Mouse (Mus musculus): ENCODE data around the gene Gas2. TPM values are rescaled to one million over a fixed set of nuclear protein-coding genes. Genes with fewer than 3 reads are reported as not detected.

Gas2 gene
- 14.9 and 17.2 TPM in 2 replicates for polyA plus RNA-seq (2014; fragmentation: Nextera tagmentation; extraction: Ambion mirVana)

GRCm38 (mm10) chr7:51861250-51862096 lies at the start of gene Gas2:
TSS of gene Gas2 (plus strand) at chr7:51862015.
- peak; percentile 90 for ATAC-seq
- peak; percentile 92 for DNase-seq (ENCODE audit: low spot score)
- H3K4me2 ChIP-seq (ENCODE audit: low read length) = peak within 1 kb of the TSS; percentile 71
- no peaks in the 10 kb centered on the region for H3K9me3 ChIP-seq (replicated peaks; ENCODE audit: control insufficient read depth, low read length)
- H3K9ac ChIP-seq (ENCODE audit: low read length) = peak within 1 kb of the TSS; percentile 83
- H3K36me3 ChIP-seq (ENCODE audit: control insufficient read depth, insufficient read depth, low read length) = peaks cover 2% of the 10 kb centered on the region; the same call in 1 of the 2 replicates
- H3K27ac ChIP-seq (ENCODE audit: low read depth, low read length) = peak within 1 kb of the TSS; percentile 98
- no peaks in the 10 kb centered on the region for H3K27me3 ChIP-seq (replicated peaks; ENCODE audit: control insufficient read depth, insufficient read depth, low read length)
- H3K4me1 ChIP-seq (ENCODE audit: control insufficient read depth, insufficient read depth, low read length) = peaks cover 16% of the 10 kb centered on the region
- peak within 1 kb of the TSS; percentile 70 for H3K4me3 ChIP-seq (ENCODE audit: low read depth, low read length)
- 9% methylated on average over 87 of the region's 105 CpGs for WGBS

DNA sequence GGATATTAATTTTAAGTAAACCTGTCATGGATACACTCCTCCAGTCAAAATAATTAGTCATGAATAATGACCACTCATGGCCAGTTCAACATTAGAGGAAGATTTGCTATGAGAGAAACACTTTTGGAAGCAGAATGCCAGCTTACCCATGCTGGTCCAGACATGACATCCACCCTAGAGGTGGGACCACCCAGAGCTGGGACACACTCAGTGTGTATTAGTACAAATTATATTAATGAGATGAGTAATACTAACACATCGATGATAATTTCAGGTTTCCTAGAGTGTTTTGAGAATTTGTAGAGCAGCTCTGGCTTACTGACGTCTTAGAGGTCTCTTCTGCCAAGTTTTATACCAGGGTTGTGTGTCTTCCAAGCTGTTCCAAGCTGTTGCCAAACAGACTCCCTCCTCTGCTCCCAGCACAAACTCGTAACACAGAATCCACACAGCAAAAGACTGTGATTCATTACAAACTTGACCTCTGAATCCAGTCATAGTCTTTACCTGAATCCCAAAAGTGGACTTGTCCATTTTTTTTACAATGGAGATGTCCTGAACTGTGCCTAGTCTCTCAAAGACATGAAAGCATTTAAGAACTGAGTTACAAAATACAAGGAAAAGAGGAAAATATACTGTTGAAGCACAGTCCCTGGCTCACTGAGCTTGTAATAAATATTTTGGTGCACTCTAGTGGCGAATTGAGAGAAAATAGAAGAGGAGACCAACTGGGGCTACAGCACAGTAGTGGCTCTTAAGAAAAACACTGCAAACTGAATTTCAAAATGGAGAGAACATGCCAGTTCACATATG lies 46.1 kb upstream of the Gas2 start:
- no peaks in the 10 kb centered on the region for H3K36me3 ChIP-seq (ENCODE audit: control insufficient read depth, insufficient read depth, low read length)
- WGBS = 44% methylated on average over 4 of the region's 4 CpGs
- peak; percentile 92 for ATAC-seq
- no peaks in the 10 kb centered on the region for H3K9me3 ChIP-seq (replicated peaks; ENCODE audit: control insufficient read depth, low read length)
- no peaks in the 10 kb centered on the region for H3K27me3 ChIP-seq (replicated peaks; ENCODE audit: control insufficient read depth, insufficient read depth, low read length)
- DNase-seq (ENCODE audit: low spot score) = peak; percentile 85
- H3K4me3 ChIP-seq (ENCODE audit: low read depth, low read length) = no peak overlapping the region
- H3K4me1 ChIP-seq (ENCODE audit: control insufficient read depth, insufficient read depth, low read length) = no peaks in the 10 kb centered on the region
- no peak overlapping the region for H3K9ac ChIP-seq (ENCODE audit: low read length)
- no peak overlapping the region for H3K4me2 ChIP-seq (ENCODE audit: low read length)
- H3K27ac ChIP-seq (ENCODE audit: low read depth, low read length) = no peak overlapping the region

DNA sequence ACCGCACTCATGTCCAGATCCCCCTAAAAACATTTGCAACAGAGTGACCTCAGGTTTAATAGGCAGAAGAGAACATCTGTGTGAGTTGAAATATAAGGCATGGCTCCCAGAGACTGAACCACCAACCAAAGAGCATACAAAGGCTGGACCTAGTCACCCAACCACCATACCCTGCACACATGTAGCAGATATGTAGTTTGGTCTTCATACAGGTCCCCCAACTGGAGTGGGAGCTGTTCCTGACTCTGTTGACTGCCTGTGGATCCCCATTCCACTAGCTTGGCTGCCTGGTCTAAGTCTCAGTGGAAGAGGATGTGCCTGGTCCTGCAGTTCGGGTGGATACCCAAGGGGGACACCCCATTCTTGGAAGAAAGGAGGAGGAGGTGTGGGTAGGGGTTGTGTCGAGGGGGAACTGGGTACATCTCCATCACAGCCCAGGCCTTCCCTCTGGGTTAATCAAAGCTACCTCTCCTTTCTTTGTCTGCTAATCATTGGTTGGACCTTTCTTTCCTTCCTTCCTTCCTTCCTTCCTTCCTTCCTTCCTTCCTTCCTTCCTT lies 45.5 kb upstream of the Gas2 start:
- H3K4me3 ChIP-seq (ENCODE audit: low read depth, low read length) = no peak overlapping the region
- H3K4me2 ChIP-seq (ENCODE audit: low read length) = no peak overlapping the region
- no peak overlapping the region for H3K9ac ChIP-seq (ENCODE audit: low read length)
- no peaks in the 10 kb centered on the region for H3K4me1 ChIP-seq (ENCODE audit: control insufficient read depth, insufficient read depth, low read length)
- ATAC-seq (peak; percentile 17; the same call in 1 of the 2 replicates), DNase-seq (ENCODE audit: low spot score) (no peak)
- 66% methylated on average over 3 of the region's 3 CpGs for WGBS
- H3K27ac ChIP-seq (ENCODE audit: low read depth, low read length) = no peak overlapping the region
- no peaks in the 10 kb centered on the region for H3K36me3 ChIP-seq (ENCODE audit: control insufficient read depth, insufficient read depth, low read length)
- no peaks in the 10 kb centered on the region for H3K9me3 ChIP-seq (replicated peaks; ENCODE audit: control insufficient read depth, low read length)
- no peaks in the 10 kb centered on the region for H3K27me3 ChIP-seq (replicated peaks; ENCODE audit: control insufficient read depth, insufficient read depth, low read length)

DNA sequence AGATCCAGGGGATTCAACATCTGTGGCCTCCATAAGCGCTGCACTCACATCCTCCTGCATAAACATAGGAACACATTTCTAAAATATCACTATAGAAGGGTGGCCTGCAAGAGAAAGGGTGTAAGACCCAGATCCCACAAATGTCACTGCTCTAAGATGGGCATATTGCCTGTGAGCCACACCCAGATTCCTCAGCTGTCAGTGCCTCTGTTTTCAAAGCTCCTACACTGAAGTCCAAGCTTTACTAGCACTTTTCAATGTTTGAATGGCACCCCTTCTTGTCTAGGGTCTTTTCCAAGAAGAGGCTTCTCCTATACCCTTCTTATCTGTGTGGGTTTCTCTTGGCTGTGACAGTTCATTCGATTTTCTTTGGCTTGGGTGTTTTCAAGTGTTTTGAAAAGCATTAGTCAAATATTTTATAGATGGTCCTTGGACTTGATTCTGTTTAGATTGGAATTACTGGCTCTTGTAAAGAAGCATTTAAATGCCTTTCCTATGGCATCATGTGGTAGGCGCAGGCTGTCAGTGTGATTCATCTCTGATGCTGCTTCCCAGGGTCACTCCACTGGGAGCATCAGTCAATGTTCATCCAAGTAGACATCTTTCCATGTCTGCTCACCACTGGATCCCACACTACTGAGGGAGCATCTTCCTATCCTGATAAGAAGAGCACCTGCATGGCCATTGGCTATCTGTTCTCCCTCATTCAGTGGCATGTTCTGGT lies 43.4 kb upstream of the Gas2 start:
- H3K27me3 ChIP-seq (replicated peaks; ENCODE audit: control insufficient read depth, insufficient read depth, low read length) = no peaks in the 10 kb centered on the region
- no peaks in the 10 kb centered on the region for H3K9me3 ChIP-seq (replicated peaks; ENCODE audit: control insufficient read depth, low read length)
- H3K27ac ChIP-seq (ENCODE audit: low read depth, low read length) = no peak overlapping the region
- H3K4me2 ChIP-seq (ENCODE audit: low read length) = no peak overlapping the region
- WGBS = 70% methylated on average over 3 of the region's 3 CpGs
- H3K4me1 ChIP-seq (ENCODE audit: control insufficient read depth, insufficient read depth, low read length) = no peaks in the 10 kb centered on the region
- ATAC-seq (no peak), DNase-seq (ENCODE audit: low spot score) (no peak)
- no peak overlapping the region for H3K9ac ChIP-seq (ENCODE audit: low read length)
- no peaks in the 10 kb centered on the region for H3K36me3 ChIP-seq (ENCODE audit: control insufficient read depth, insufficient read depth, low read length)
- H3K4me3 ChIP-seq (ENCODE audit: low read depth, low read length) = no peak overlapping the region

DNA sequence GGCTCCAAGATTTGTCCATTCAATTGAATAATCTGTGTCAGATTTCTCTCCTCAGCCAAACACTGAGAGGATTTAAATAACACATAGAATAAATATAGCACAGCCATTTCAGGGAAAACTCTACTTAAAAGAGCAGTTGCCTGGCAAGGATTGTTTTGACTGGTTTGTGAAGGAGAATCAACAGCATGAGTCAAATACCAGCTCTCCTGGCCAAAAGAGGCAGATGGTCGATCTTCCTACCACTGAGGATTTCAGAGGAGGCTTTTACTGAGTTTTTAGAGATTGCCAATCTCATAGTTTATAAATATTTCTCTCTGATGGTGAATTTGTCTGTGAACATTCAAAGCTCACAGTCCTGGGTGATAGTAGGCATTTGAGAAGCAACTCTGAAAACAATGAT lies 41.9 kb upstream of the Gas2 start:
- no peak overlapping the region for H3K27ac ChIP-seq (ENCODE audit: low read depth, low read length)
- H3K36me3 ChIP-seq (ENCODE audit: control insufficient read depth, insufficient read depth, low read length) = no peaks in the 10 kb centered on the region
- H3K9me3 ChIP-seq (replicated peaks; ENCODE audit: control insufficient read depth, low read length) = no peaks in the 10 kb centered on the region
- no peak overlapping the region for H3K4me3 ChIP-seq (ENCODE audit: low read depth, low read length)
- no peaks in the 10 kb centered on the region for H3K4me1 ChIP-seq (ENCODE audit: control insufficient read depth, insufficient read depth, low read length)
- H3K4me2 ChIP-seq (ENCODE audit: low read length) = no peak overlapping the region
- peak; percentile 41; the same call in 1 of the 2 replicates for ATAC-seq
- no peak overlapping the region for H3K9ac ChIP-seq (ENCODE audit: low read length)
- DNase-seq (ENCODE audit: low spot score) = peak; percentile 85
- no peaks in the 10 kb centered on the region for H3K27me3 ChIP-seq (replicated peaks; ENCODE audit: control insufficient read depth, insufficient read depth, low read length)
- WGBS = 69% methylated on average over 1 of the region's 1 CpGs

- WGBS = 63% methylated on average over 2 of the region's 2 CpGs
- ATAC-seq = no peak
Observed at GRCm38 (mm10) chr7:51821467-51821866, 40.3 kb upstream of the Gas2 start.

DNA sequence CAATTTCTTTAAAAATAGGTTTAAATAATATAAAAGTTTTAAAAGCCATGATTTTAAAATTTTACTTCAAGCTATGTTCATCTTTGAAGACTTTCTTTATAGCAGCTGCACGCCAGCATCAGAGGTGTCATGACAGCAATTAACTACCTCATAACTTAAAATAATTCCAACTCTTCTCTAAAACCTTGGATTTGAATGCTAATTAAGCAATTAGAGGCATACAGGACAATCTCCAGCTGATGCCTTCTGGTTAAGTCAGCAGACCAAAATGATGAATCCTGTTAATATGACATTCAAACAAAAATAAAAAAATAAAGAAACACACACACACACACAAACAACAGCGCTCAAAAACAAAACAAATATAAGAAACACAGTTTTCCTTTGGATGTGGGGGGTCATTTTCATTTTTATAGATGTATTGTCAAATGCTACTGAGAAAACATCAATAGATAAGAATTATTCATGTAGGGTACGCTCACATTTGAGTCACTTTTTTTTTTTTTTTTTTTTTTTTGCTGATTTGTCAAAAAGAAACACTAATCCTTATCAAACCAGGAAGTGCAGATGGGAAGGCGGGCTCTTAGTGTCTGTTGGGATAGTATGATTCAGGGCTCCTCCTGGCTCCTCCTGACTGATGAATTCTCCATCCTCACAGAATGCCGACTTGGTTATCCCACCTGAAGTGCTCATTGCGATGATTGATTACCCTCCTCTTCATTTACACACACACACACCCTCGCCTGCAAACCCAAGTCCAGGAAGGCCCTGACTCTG lies 38.1 kb upstream of the Gas2 start:
- 61% methylated on average over 7 of the region's 7 CpGs for WGBS
- no peak overlapping the region for H3K4me2 ChIP-seq (ENCODE audit: low read length)
- ATAC-seq (peak; percentile 77), DNase-seq (ENCODE audit: low spot score) (peak; percentile 80)
- H3K9ac ChIP-seq (ENCODE audit: low read length) = no peak overlapping the region
- no peaks in the 10 kb centered on the region for H3K36me3 ChIP-seq (ENCODE audit: control insufficient read depth, insufficient read depth, low read length)
- no peaks in the 10 kb centered on the region for H3K4me1 ChIP-seq (ENCODE audit: control insufficient read depth, insufficient read depth, low read length)
- no peak overlapping the region for H3K4me3 ChIP-seq (ENCODE audit: low read depth, low read length)
- H3K27ac ChIP-seq (ENCODE audit: low read depth, low read length) = peak overlapping the region; percentile 48; the same call in 1 of the 2 replicates
- no peaks in the 10 kb centered on the region for H3K9me3 ChIP-seq (replicated peaks; ENCODE audit: control insufficient read depth, low read length)
- no peaks in the 10 kb centered on the region for H3K27me3 ChIP-seq (replicated peaks; ENCODE audit: control insufficient read depth, insufficient read depth, low read length)

More at GRCm38 (mm10) chr7:51821467-51821866, 40.3 kb upstream of the Gas2 start:
- no peak overlapping the region for H3K4me2 ChIP-seq (ENCODE audit: low read length)
- H3K4me1 ChIP-seq (ENCODE audit: control insufficient read depth, insufficient read depth, low read length) = no peaks in the 10 kb centered on the region
- DNase-seq (ENCODE audit: low spot score) = peak; percentile 46
- no peaks in the 10 kb centered on the region for H3K27me3 ChIP-seq (replicated peaks; ENCODE audit: control insufficient read depth, insufficient read depth, low read length)
- no peak overlapping the region for H3K9ac ChIP-seq (ENCODE audit: low read length)
- H3K36me3 ChIP-seq (ENCODE audit: control insufficient read depth, insufficient read depth, low read length) = no peaks in the 10 kb centered on the region
- H3K27ac ChIP-seq (ENCODE audit: low read depth, low read length) = no peak overlapping the region
- H3K4me3 ChIP-seq (ENCODE audit: low read depth, low read length) = no peak overlapping the region
- H3K9me3 ChIP-seq (replicated peaks; ENCODE audit: control insufficient read depth, low read length) = no peaks in the 10 kb centered on the region

- Histone ChIP-seq H3K27ac (ENCODE audit: low read depth, low read length) (peak overlapping the region; percentile 15; the same call in 1 of the 2 replicates), H3K36me3 (ENCODE audit: control insufficient read depth, insufficient read depth, low read length) (no peaks in the 10 kb centered on the region), H3K4me1 (ENCODE audit: control insufficient read depth, insufficient read depth, low read length) (0 out of 2 replicates have a peak, but pooled peaks cover 6% of the 10 kb centered on the region), H3K4me2 (ENCODE audit: low read length) (no peak overlapping the region), H3K4me3 (ENCODE audit: low read depth, low read length) (no peak overlapping the region), H3K9me3 (replicated peaks; ENCODE audit: control insufficient read depth, low read length) (no peaks in the 10 kb centered on the region), H3K9ac (ENCODE audit: low read length) (no peak overlapping the region), H3K27me3 (replicated peaks; ENCODE audit: control insufficient read depth, insufficient read depth, low read length) (no peaks in the 10 kb centered on the region)
- 24% methylated on average over 7 of the region's 7 CpGs for WGBS
- peak; percentile 92 for ATAC-seq
- DNase-seq (ENCODE audit: low spot score) = peak; percentile 85
Observed at GRCm38 (mm10) chr7:51831917-51832316, 29.9 kb upstream of the Gas2 start.

Measured in forebrain, embryonic 14.5 days (tissue).